Mouse (Mus musculus): Measurements from ENCODE around the gene Dgcr2.

Gene Dgcr2

GRCm38 (mm10) chr16:17914307-17915249 is 16.2 kb upstream of the Dgcr2 start, which contains the start of gene Gsc2:
Gene Gsc2 (minus strand): TSS chr16:17915059.
- DNase-seq (ENCODE audit: inconsistent age in 2 of 2, low spot score in 1 of 2), result peak in 1 of 2 experiments; percentile 56

GRCm38 (mm10) chr16:17911052-17911595 is 12.8 kb upstream of the Dgcr2 start, which contains the start of gene Ess2:
Gene Ess2 (minus strand): TSS chr16:17911348.
- DNase-seq (ENCODE audit: inconsistent age in 2 of 2, low spot score in 1 of 2), result peak; percentile 93 to 97

GRCm38 (mm10) chr16:17896091-17896490 is 2.3 kb downstream of the Dgcr2 start:
- DNase-seq (ENCODE audit: inconsistent age in 2 of 2, low spot score in 1 of 2), result no peak

- no peak for DNase-seq (ENCODE audit: inconsistent age in 2 of 2, low spot score in 1 of 2)
Measured at GRCm38 (mm10) chr16:17893923-17894322, 4.4 kb downstream of the Dgcr2 start, which contains the start of gene Tssk1. Gene Tssk1 (plus strand): TSS chr16:17894223.

- DNase-seq (ENCODE audit: inconsistent age in 2 of 2, low spot score in 1 of 2), result peak in 1 of 2 experiments; percentile 52
Measured at GRCm38 (mm10) chr16:17892606-17893005, 5.8 kb downstream of the Dgcr2 start.

- DNase-seq (ENCODE audit: inconsistent age in 2 of 2, low spot score in 1 of 2), result peak; percentile 99
Measured at GRCm38 (mm10) chr16:17891567-17891959, 6.8 kb downstream of the Dgcr2 start, which contains the start of gene Gm20518. Gene Gm20518 (minus strand): TSS chr16:17891671.

GRCm38 (mm10) chr16:17890917-17891566 is 7.3 kb downstream of the Dgcr2 start:
- peak; percentile 86 to 95 for DNase-seq (ENCODE audit: inconsistent age in 2 of 2, low spot score in 1 of 2)

- peak in 1 of 2 experiments; percentile 38 for DNase-seq (ENCODE audit: inconsistent age in 2 of 2, low spot score in 1 of 2)
Measured at GRCm38 (mm10) chr16:17890342-17890727, 8.0 kb downstream of the Dgcr2 start.

GRCm38 (mm10) chr16:17889689-17890341 is 8.5 kb downstream of the Dgcr2 start:
- peak in 1 of 2 experiments; percentile 35 for DNase-seq (ENCODE audit: inconsistent age in 2 of 2, low spot score in 1 of 2)

- no peak for DNase-seq (ENCODE audit: inconsistent age in 2 of 2, low spot score in 1 of 2)
Measured at GRCm38 (mm10) chr16:17884116-17884515, 14.2 kb downstream of the Dgcr2 start.

- no peak for DNase-seq (ENCODE audit: inconsistent age in 2 of 2, low spot score in 1 of 2)
Measured at GRCm38 (mm10) chr16:17882196-17882595, 16.2 kb downstream of the Dgcr2 start.

- DNase-seq (ENCODE audit: inconsistent age in 2 of 2, low spot score in 1 of 2), result no peak
Measured at GRCm38 (mm10) chr16:17879571-17879970, 18.8 kb downstream of the Dgcr2 start.

- no peak for DNase-seq (ENCODE audit: inconsistent age in 2 of 2, low spot score in 1 of 2)
Measured at GRCm38 (mm10) chr16:17876096-17876495, 22.3 kb downstream of the Dgcr2 start.

- no peak for DNase-seq (ENCODE audit: inconsistent age in 2 of 2, low spot score in 1 of 2)
Measured at GRCm38 (mm10) chr16:17875174-17875573, 23.2 kb downstream of the Dgcr2 start.

- DNase-seq (ENCODE audit: inconsistent age in 2 of 2, low spot score in 1 of 2), result no peak
Measured at GRCm38 (mm10) chr16:17872995-17873394, 25.4 kb downstream of the Dgcr2 start.

GRCm38 (mm10) chr16:17871248-17871647 is 27.1 kb downstream of the Dgcr2 start:
- DNase-seq (ENCODE audit: inconsistent age in 2 of 2, low spot score in 1 of 2), result no peak

- DNase-seq (ENCODE audit: inconsistent age in 2 of 2, low spot score in 1 of 2), result no peak
Measured at GRCm38 (mm10) chr16:17865770-17866169, 32.6 kb downstream of the Dgcr2 start.

GRCm38 (mm10) chr16:17865293-17865692 is 33.1 kb downstream of the Dgcr2 start:
- no peak for DNase-seq (ENCODE audit: inconsistent age in 2 of 2, low spot score in 1 of 2)

- DNase-seq (ENCODE audit: inconsistent age in 2 of 2, low spot score in 1 of 2), result no peak
Measured at GRCm38 (mm10) chr16:17858592-17858991, 39.8 kb downstream of the Dgcr2 start.

- no peak for DNase-seq (ENCODE audit: inconsistent age in 2 of 2, low spot score in 1 of 2)
Measured at GRCm38 (mm10) chr16:17857157-17857556, 41.2 kb downstream of the Dgcr2 start.

- DNase-seq (ENCODE audit: inconsistent age in 2 of 2, low spot score in 1 of 2), result no peak
Measured at GRCm38 (mm10) chr16:17853263-17853662, 45.1 kb downstream of the Dgcr2 start.

Data from adrenal gland, adult (tissue).